Mouse (Mus musculus): ENCODE results near the gene Col23a1. TPM values are rescaled to one million over a fixed set of nuclear protein-coding genes. Genes with fewer than 3 reads are reported as not detected.

The Col23a1 gene
- polyA plus RNA-seq, 1 experiment from 2014 or later, result 9.1 TPM

DNA sequence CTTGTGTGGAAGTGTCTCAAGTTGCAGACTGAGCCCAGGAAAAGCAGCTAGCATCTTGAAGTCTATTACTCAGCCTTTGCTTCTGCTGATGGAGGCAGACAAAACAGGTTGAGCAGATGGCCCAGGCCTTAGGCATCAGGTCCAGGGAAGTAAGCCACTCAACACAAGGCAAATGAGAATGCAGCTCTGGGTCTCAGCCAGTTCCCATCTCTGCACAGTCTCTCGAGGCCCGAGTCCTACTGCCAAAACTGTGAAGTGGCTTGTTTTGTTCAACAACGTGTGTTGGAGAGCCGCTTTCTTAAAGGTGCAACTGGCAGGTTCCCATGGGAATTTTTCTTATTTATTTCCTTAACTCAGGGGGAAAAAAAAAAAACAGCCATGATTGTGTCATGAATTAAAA, 101.8 kb downstream of the Col23a1 start:
- no peak for ATAC-seq (ENCODE audit: low FRiP score)
- H3K4me1 ChIP-seq, result peaks cover 24% of the 10 kb centered on the region
- no peak overlapping the region for H3K4me3 ChIP-seq (replicated peaks)
- H3K9me3 ChIP-seq (replicated peaks), result no peaks in the 10 kb centered on the region
- H3K27me3 ChIP-seq (replicated peaks), result no peaks in the 10 kb centered on the region
- 54% methylated on average over 4 of the region's 4 CpGs for WGBS
- no peak overlapping the region for H3K9ac ChIP-seq (replicated peaks)
- 0 out of 2 replicates have a peak overlapping the region, but pooled peaks have one; percentile 13 for H3K27ac ChIP-seq (replicated peaks)
- H3K36me3 ChIP-seq, result no peaks in the 10 kb centered on the region
- no peak overlapping the region for H3K4me2 ChIP-seq

DNA sequence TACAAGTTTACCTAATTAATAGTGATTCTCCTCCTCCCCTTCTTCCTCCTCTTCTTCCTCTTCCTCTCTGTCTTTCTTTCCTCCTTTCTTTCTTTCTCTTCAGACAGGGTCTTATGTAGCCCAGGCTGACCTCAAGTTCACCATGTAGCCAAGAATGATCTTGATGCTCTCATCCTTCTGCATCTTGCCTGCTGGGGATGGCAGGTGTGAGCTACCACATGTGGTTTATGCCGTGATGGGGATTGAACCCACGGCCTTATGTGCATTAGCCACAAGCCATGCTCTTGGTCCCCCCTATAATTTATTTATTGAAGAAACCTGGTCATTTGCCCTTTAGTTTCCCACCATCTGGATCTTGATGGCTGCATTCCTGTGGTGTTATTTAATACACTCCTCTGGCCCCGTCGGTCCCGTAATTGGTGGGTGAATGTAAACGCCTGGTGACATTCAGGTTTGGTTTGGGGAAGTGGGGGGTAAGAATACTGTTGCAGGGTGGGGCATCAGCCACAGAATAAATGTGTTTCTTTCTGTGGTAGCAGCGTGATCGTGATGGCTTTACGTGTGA, 104.7 kb downstream of the Col23a1 start:
- H3K9me3 ChIP-seq (replicated peaks), result no peaks in the 10 kb centered on the region
- peaks cover 20% of the 10 kb centered on the region for H3K4me1 ChIP-seq
- H3K9ac ChIP-seq (replicated peaks), result no peak overlapping the region
- no peak for ATAC-seq (ENCODE audit: low FRiP score)
- WGBS, result 88% methylated on average over 9 of the region's 9 CpGs
- H3K36me3 ChIP-seq, result no peaks in the 10 kb centered on the region
- no peaks in the 10 kb centered on the region for H3K27me3 ChIP-seq (replicated peaks)
- no peak overlapping the region for H3K4me3 ChIP-seq (replicated peaks)
- no peak overlapping the region for H3K27ac ChIP-seq (replicated peaks)
- H3K4me2 ChIP-seq, result no peak overlapping the region

- Histone ChIP-seq H3K4me2 (no peak overlapping the region), H3K9ac (replicated peaks) (no peak overlapping the region), H3K4me3 (replicated peaks) (no peak overlapping the region), H3K9me3 (replicated peaks) (no peaks in the 10 kb centered on the region), H3K36me3 (no peaks in the 10 kb centered on the region), H3K27me3 (replicated peaks) (no peaks in the 10 kb centered on the region), H3K4me1 (peaks cover 9% of the 10 kb centered on the region; the same call in 1 of the 2 replicates), H3K27ac (replicated peaks) (no peak overlapping the region)
- 84% methylated on average over 2 of the region's 2 CpGs for WGBS
- no peak for ATAC-seq (ENCODE audit: low FRiP score)
Measured at GRCm38 (mm10) chr11:51396451-51396850, 106.7 kb downstream of the Col23a1 start.

DNA sequence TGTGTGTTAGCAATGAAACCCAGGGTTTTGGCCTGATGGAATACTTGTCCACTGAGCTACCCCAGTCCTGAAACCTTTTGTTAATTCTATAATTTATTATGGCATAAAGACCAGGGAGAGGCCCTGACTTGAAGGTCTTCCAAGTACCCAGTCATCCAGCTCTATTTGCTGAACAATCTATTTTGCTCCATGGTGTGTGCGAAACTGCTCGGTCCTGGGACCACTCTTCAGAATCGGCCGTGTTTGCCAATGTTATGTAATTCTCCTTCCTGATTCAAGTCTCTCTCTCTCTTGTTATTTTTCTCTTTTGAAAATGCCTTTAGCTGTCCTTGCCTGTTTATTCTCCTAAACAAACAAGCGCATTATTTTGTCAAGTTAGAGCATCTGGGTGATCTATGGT, 108.4 kb downstream of the Col23a1 start:
- Histone ChIP-seq H3K9ac (replicated peaks) (no peak overlapping the region), H3K4me1 (peaks cover 4% of the 10 kb centered on the region; the same call in 1 of the 2 replicates), H3K27ac (replicated peaks) (no peak overlapping the region), H3K9me3 (replicated peaks) (no peaks in the 10 kb centered on the region), H3K27me3 (replicated peaks) (no peaks in the 10 kb centered on the region), H3K4me3 (replicated peaks) (no peak overlapping the region), H3K4me2 (no peak overlapping the region), H3K36me3 (no peaks in the 10 kb centered on the region)
- ATAC-seq (ENCODE audit: low FRiP score), result no peak
- WGBS, result 74% methylated on average over 5 of the region's 5 CpGs

DNA sequence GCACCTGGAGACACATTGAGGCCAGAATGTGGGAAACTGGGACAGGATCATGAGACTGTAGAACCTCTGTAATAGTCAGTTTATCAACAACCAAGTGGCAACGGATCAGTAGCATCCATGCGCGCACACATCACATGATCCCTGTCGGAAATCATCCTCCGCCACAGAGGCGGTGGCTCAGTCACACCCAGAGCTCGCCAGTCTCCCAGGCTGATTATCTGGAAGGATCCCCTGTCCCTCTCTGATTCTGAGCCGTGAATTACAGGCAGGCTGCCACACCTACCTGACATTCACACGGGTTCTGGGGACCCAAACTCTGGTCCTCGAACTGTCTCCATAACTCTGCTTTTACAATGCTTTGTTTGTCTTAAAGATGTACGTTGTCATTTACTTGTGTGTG, 110.6 kb downstream of the Col23a1 start:
- Histone ChIP-seq H3K9me3 (replicated peaks) (no peaks in the 10 kb centered on the region), H3K9ac (replicated peaks) (no peak overlapping the region), H3K27ac (replicated peaks) (no peak overlapping the region), H3K4me3 (replicated peaks) (no peak overlapping the region), H3K27me3 (replicated peaks) (no peaks in the 10 kb centered on the region), H3K4me1 (peaks cover 4% of the 10 kb centered on the region; the same call in 1 of the 2 replicates), H3K36me3 (no peaks in the 10 kb centered on the region), H3K4me2 (no peak overlapping the region)
- ATAC-seq (ENCODE audit: low FRiP score), result no peak
- 88% methylated on average over 11 of the region's 11 CpGs for WGBS

DNA sequence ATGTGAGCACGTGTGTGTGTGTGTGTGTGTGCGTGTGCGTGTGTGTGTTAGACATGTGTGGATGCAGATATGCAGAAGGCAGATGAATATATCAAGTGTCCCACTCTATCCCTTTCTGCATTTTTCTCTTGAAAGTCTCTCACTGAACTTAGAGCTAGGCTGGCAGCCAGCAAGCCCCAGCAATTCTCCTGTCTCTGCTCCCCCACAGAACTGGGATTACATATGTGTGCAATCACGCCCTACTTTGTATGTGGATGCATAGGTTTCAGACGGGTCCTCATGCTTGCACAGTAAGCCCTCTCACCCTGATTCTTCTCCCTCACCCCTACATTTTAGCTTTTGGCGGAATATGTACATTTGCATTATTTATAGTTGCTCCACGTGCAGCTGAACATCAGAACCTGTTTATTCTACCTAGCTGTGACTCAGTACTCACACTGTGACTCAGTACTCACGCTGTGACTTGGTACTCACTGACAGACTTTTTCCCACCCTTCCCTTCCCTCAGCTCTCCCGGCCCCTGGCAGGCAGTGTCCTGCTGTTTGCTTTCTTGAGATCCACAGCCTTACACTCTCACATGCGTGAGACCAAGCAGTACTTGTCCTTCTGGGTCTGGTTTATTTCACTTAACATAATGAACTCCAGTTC, 111.9 kb downstream of the Col23a1 start:
- Histone ChIP-seq H3K36me3 (no peaks in the 10 kb centered on the region), H3K9me3 (replicated peaks) (no peaks in the 10 kb centered on the region), H3K4me3 (replicated peaks) (no peak overlapping the region), H3K4me1 (peaks cover 4% of the 10 kb centered on the region; the same call in 1 of the 2 replicates), H3K27me3 (replicated peaks) (no peaks in the 10 kb centered on the region), H3K9ac (replicated peaks) (no peak overlapping the region), H3K27ac (replicated peaks) (no peak overlapping the region), H3K4me2 (no peak overlapping the region)
- 76% methylated on average over 10 of the region's 10 CpGs for WGBS
- no peak for ATAC-seq (ENCODE audit: low FRiP score)

DNA sequence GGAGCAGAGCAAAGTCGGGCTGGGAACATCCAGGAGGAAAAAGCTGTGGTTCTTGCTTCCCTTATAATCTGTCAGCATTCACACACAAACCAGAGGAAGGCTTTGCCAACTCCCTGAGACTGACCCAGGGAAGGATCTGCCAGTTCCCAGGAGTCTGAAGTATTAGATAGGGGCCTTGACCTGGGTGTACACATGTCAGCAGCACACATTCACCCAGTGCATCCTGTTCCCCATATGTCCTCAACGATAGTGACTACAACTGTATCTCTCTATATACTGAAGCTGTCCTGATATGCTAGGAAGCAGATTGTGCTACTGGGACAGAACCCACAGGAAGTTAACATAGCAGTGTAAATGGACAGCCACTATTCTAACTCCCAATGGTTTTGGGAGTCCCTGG, 114.2 kb downstream of the Col23a1 start:
- Histone ChIP-seq H3K27ac (replicated peaks) (no peak overlapping the region), H3K4me1 (no peaks in the 10 kb centered on the region), H3K9ac (replicated peaks) (no peak overlapping the region), H3K9me3 (replicated peaks) (no peaks in the 10 kb centered on the region), H3K36me3 (no peaks in the 10 kb centered on the region), H3K4me3 (replicated peaks) (no peak overlapping the region), H3K27me3 (replicated peaks) (no peaks in the 10 kb centered on the region), H3K4me2 (no peak overlapping the region)
- no peak for ATAC-seq (ENCODE audit: low FRiP score)
- 85% methylated on average over 2 of the region's 2 CpGs for WGBS

- H3K4me1 ChIP-seq, result no peaks in the 10 kb centered on the region
Measured at GRCm38 (mm10) chr11:51404865-51405440, 115.2 kb downstream of the Col23a1 start.

DNA sequence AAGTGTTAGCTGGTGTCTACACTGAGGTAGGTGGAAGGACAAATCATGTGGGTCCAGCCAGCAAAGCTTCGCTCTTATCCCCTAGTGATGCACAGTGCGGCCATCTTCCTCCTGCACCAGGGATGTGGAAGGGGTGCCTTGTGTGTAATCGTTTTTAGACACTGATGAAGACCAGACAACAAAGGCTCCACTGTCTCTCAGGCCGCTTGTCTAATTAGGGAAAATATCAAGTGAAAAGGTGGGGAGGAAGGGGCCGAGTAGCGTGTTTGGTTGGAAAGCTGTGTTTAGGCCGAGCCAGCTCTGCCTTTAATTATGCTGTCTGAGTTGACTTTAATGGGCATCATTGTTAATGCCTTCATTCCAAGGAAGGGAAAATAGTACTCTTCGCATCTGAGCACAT, 116.8 kb downstream of the Col23a1 start:
- Histone ChIP-seq H3K9me3 (replicated peaks) (no peaks in the 10 kb centered on the region), H3K27ac (replicated peaks) (no peak overlapping the region), H3K4me1 (0 out of 2 replicates have a peak, but pooled peaks cover 2% of the 10 kb centered on the region), H3K36me3 (no peaks in the 10 kb centered on the region), H3K27me3 (replicated peaks) (no peaks in the 10 kb centered on the region), H3K9ac (replicated peaks) (no peak overlapping the region), H3K4me2 (no peak overlapping the region), H3K4me3 (replicated peaks) (no peak overlapping the region)
- 57% methylated on average over 8 of the region's 8 CpGs for WGBS
- ATAC-seq (ENCODE audit: low FRiP score), result no peak

More at GRCm38 (mm10) chr11:51404865-51405440, 115.2 kb downstream of the Col23a1 start:
- Histone ChIP-seq H3K9me3 (replicated peaks) (no peaks in the 10 kb centered on the region), H3K4me2 (no peak overlapping the region), H3K9ac (replicated peaks) (no peak overlapping the region), H3K27me3 (replicated peaks) (no peaks in the 10 kb centered on the region), H3K36me3 (no peaks in the 10 kb centered on the region), H3K27ac (replicated peaks) (no peak overlapping the region), H3K4me3 (replicated peaks) (no peak overlapping the region)
- no peak for ATAC-seq (ENCODE audit: low FRiP score)
- WGBS, result 91% methylated on average over 5 of the region's 5 CpGs

DNA sequence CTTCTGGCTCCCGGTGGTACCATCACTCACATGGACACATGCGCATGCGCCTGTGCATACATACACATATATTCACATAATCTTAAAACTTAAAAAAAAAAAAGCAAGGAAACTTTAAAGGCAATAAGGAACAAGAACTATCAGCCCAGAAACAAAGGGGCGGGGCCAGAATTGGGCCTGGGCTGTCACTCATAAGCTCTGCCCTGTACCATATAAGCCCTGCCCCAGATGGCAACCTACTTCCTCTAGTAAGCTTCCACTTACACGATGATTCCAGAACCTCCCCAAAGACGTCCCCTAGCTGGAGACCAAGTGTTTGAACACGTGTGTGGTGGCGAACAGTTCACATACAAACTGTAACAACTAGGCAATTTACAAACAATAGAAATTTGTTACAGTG, 117.6 kb downstream of the Col23a1 start:
- 81% methylated on average over 8 of the region's 8 CpGs for WGBS

GRCm38 (mm10) chr11:51410771-51411170, 121.1 kb downstream of the Col23a1 start:
- Histone ChIP-seq H3K4me3 (replicated peaks) (no peak overlapping the region), H3K36me3 (no peaks in the 10 kb centered on the region), H3K4me2 (no peak overlapping the region), H3K9me3 (replicated peaks) (no peaks in the 10 kb centered on the region), H3K9ac (replicated peaks) (no peak overlapping the region), H3K27me3 (replicated peaks) (no peaks in the 10 kb centered on the region), H3K4me1 (0 out of 2 replicates have a peak, but pooled peaks cover 2% of the 10 kb centered on the region), H3K27ac (replicated peaks) (no peak overlapping the region)
- no peak for ATAC-seq (ENCODE audit: low FRiP score)
- 60% methylated on average over 12 of the region's 12 CpGs for WGBS

More for the DNA sequence above, 117.6 kb downstream of the Col23a1 start:
- H3K9ac ChIP-seq (replicated peaks), result no peak overlapping the region
- H3K4me1 ChIP-seq, result 0 out of 2 replicates have a peak, but pooled peaks cover 2% of the 10 kb centered on the region
- H3K27me3 ChIP-seq (replicated peaks), result no peaks in the 10 kb centered on the region
- H3K27ac ChIP-seq (replicated peaks), result no peak overlapping the region
- ATAC-seq (ENCODE audit: low FRiP score), result no peak
- no peaks in the 10 kb centered on the region for H3K36me3 ChIP-seq
- H3K4me2 ChIP-seq, result no peak overlapping the region
- H3K4me3 ChIP-seq (replicated peaks), result no peak overlapping the region
- no peaks in the 10 kb centered on the region for H3K9me3 ChIP-seq (replicated peaks)

- 0 out of 2 replicates have a peak, but pooled peaks cover 5% of the 10 kb centered on the region for H3K4me1 ChIP-seq
- WGBS, result 76% methylated on average over 7 of the region's 7 CpGs
- no peak for ATAC-seq (ENCODE audit: low FRiP score)
Measured at GRCm38 (mm10) chr11:51414520-51414919, 124.8 kb downstream of the Col23a1 start.

More at GRCm38 (mm10) chr11:51414520-51414919, 124.8 kb downstream of the Col23a1 start:
- H3K27me3 ChIP-seq (replicated peaks), result no peaks in the 10 kb centered on the region
- no peak overlapping the region for H3K4me3 ChIP-seq (replicated peaks)
- H3K36me3 ChIP-seq, result no peaks in the 10 kb centered on the region
- no peaks in the 10 kb centered on the region for H3K9me3 ChIP-seq (replicated peaks)
- H3K27ac ChIP-seq (replicated peaks), result no peak overlapping the region
- H3K4me2 ChIP-seq, result no peak overlapping the region
- H3K9ac ChIP-seq (replicated peaks), result no peak overlapping the region
